Mouse (Mus musculus) layer of hippocampus, adult 9-10 months (tissue): ENCODE data around the gene Acr.

Source experiments
- DNase-seq: peaks from one replicate; pipeline ENCODE4 v3.0.0; 2022; ENCODE audit warnings: low spot score

Acr gene

GRCm38 (mm10) chr15:89547824-89548601 is 20.1 kb upstream of the Acr start:
- no peak for DNase-seq

GRCm38 (mm10) chr15:89548837-89549236 is 19.3 kb upstream of the Acr start:
- no peak for DNase-seq

- no peak for DNase-seq
Observed at GRCm38 (mm10) chr15:89550506-89550905, 17.6 kb upstream of the Acr start.

- DNase-seq = no peak
Observed at GRCm38 (mm10) chr15:89551733-89552132, 16.4 kb upstream of the Acr start.

- DNase-seq = no peak
Observed at GRCm38 (mm10) chr15:89555591-89555990, 12.5 kb upstream of the Acr start.

- DNase-seq = no peak
Observed at GRCm38 (mm10) chr15:89556401-89557178, 11.5 kb upstream of the Acr start.

GRCm38 (mm10) chr15:89557179-89557995 is 10.7 kb upstream of the Acr start:
- no peak for DNase-seq

GRCm38 (mm10) chr15:89557996-89558390 is 10.1 kb upstream of the Acr start:
- DNase-seq = no peak

- DNase-seq = no peak
Observed at GRCm38 (mm10) chr15:89559202-89559731, 8.9 kb upstream of the Acr start.

- no peak for DNase-seq
Observed at GRCm38 (mm10) chr15:89572147-89572546, 4.0 kb downstream of the Acr start.

- DNase-seq = no peak
Observed at GRCm38 (mm10) chr15:89582494-89582893, 14.4 kb downstream of the Acr start.

GRCm38 (mm10) chr15:89585101-89585500 is 17.0 kb downstream of the Acr start:
- DNase-seq = no peak

GRCm38 (mm10) chr15:89585631-89586030 is 17.5 kb downstream of the Acr start:
- DNase-seq = no peak

GRCm38 (mm10) chr15:89589146-89589545 is 21.0 kb downstream of the Acr start:
- DNase-seq = no peak

- no peak for DNase-seq
Observed at GRCm38 (mm10) chr15:89591317-89591716, 23.2 kb downstream of the Acr start.

GRCm38 (mm10) chr15:89591723-89592455 is 23.8 kb downstream of the Acr start, which contains the start of gene Rabl2:
Rabl2 (minus strand) TSS chr15:89591923.
- peak; percentile 43 for DNase-seq

- DNase-seq = no peak
Observed at GRCm38 (mm10) chr15:89592548-89592947, 24.4 kb downstream of the Acr start.

GRCm38 (mm10) chr15:89605822-89606570 is 37.9 kb downstream of the Acr start:
- no peak for DNase-seq

GRCm38 (mm10) chr15:89607480-89607879 is 39.4 kb downstream of the Acr start:
- DNase-seq = no peak

- no peak for DNase-seq
Observed at GRCm38 (mm10) chr15:89607888-89608287, 39.8 kb downstream of the Acr start.
